Mouse (Mus musculus): ENCODE results near the gene Scn2a. TPM values are rescaled to one million over a fixed set of nuclear protein-coding genes. Genes with fewer than 3 reads are reported as not detected.

The Scn2a gene
- polyA plus RNA-seq, 1 experiment = 0.08 TPM

Other genes with a start within 250 kb of the Scn2a start
- gene Scn3a, start 53.1 kb upstream of the Scn2a start, polyA plus RNA-seq (2012; rRNA removed) = 0.09 and 0.18 TPM in 2 replicates
- gene Csrnp3, start 225.0 kb downstream of the Scn2a start, polyA plus RNA-seq (2012; rRNA removed) = 0.06 and 0.08 TPM in 2 replicates

All from thymus, adult 2 months (tissue).